Mouse (Mus musculus): ENCODE data around the gene Gm10142.
"Not testable (repeated sequence)": the region's sequence is repeated elsewhere in the genome, so short reads cannot be mapped to it uniquely, and the experiment has no call there.

GRCm38 (mm10) chr10:77720299-77720698, 4.7 kb downstream of the Gm10142 start, which contains the start of gene Krtap12-1:
- not testable (repeated sequence) for TF ChIP-seq CTCF (conservative IDR thresholded peaks at IDR 0.05; ENCODE audit: insufficient read depth, insufficient read length, low read depth, low read length); POLR2A (IDR thresholded peaks at IDR 0.05; ENCODE audit: low read depth, low read length)
